Mouse (Mus musculus) liver, embryonic 14.5 days (tissue): ENCODE measurements at regions not wholly inside any gene's neighbourhood (a gene's known extent, or its start where the extent isn't known, plus 50 kb on each side); places are given as distances from the start of the nearest gene placed in this dataset.

Experiments
- CTCF ChIP-seq: IDR thresholded peaks from 2 replicates; pipeline ENCODE4 v1.5.1; 2016; ENCODE audit warnings: antibody characterized with exemption, low read depth, control low read depth
- EP300 ChIP-seq: IDR thresholded peaks from 2 replicates; pipeline ENCODE4 v1.6.1; 2016; ENCODE audit warnings: antibody characterized with exemption, low read depth

DNA sequence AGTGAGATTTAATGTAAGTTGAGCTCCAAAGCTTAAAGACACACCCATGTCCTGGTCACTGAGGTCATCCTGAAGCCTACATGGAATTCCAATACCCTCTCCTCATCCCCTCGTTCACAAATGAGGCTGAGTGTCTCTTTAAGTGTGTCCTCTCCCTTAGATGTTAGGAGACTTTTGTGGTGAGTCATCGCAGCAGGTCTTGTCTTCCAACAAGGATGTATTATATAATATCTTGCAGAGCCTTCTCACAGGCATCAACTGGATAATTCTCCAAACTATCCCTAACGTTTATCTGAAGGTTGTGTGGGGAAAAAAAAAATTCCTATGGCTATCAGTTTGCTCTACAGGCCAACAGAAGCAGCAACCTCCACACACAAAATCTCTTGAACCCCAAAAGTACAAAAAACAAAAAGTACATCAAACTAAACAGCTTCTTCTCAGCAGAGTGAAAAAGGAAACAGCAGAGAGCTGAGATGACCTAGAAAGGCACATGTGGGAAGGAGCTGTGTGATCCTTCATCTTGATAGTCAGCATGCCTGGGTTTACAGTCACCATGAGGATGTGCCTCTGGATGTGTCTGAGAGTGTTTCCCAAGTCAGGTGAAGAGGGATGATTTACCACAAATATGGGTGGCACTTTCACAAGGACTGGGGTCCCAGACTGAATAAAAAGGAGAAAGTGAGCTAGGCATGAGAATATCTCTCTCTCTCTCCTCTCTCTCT lies 56.4 kb upstream of the Gm47985 start:
- TF ChIP-seq EP300 = no peak
- no peak for TF ChIP-seq CTCF
